Mouse (Mus musculus) neutrophil, adult 5-6 weeks (primary cell): Measurements from ENCODE around the gene Kif1b. TPM values are rescaled to one million over a fixed set of nuclear protein-coding genes. Genes with fewer than 3 reads are reported as not detected.
"Not testable (repeated sequence)": the region's sequence is repeated elsewhere in the genome, so short reads cannot be mapped to it uniquely, and the experiment has no call there.

ENCODE experiments used
- ATAC-seq: fragments of 151-379, 151-347 bp; 2 replicates; pipeline ENCODE4 v1.8.0; 2017; ENCODE audit warnings: mild to moderate bottlenecking, moderate TSS enrichment; ENCODE audit not compliant: insufficient number of reproducible peaks, poor library complexity, low FRiP score, severe bottlenecking; ENCODE audit errors: extremely low read depth
- total RNA-seq: library from RNA; stranded (forward); fragments of 200-1000 nt; gene quantifications from 2 replicates; pipeline ENCODE4 v1.2.3, GENCODE M21; 2017

The Kif1b gene
- total RNA-seq, 1 experiment from 2014 or later: 51.4 TPM

GRCm38 (mm10) chr4:149246578-149247155, 60.8 kb downstream of the Kif1b start:
- ATAC-seq: no peak

GRCm38 (mm10) chr4:149237011-149237410, 70.5 kb downstream of the Kif1b start:
- no peak for ATAC-seq

GRCm38 (mm10) chr4:149233938-149234337, 73.6 kb downstream of the Kif1b start:
- no peak for ATAC-seq

GRCm38 (mm10) chr4:149228682-149229081, 78.8 kb downstream of the Kif1b start:
- not testable (repeated sequence) for ATAC-seq

GRCm38 (mm10) chr4:149228256-149228655, 79.2 kb downstream of the Kif1b start:
- no peak for ATAC-seq

- ATAC-seq: no peak
These were observed 81.2 kb downstream of the Kif1b start for GRCm38 (mm10) chr4:149226311-149226710.

- no peak for ATAC-seq
These were observed 84.0 kb downstream of the Kif1b start for GRCm38 (mm10) chr4:149223453-149223852.

- no peak for ATAC-seq
These were observed 87.0 kb downstream of the Kif1b start for GRCm38 (mm10) chr4:149220481-149220880.

- no peak for ATAC-seq
These were observed 87.4 kb downstream of the Kif1b start for GRCm38 (mm10) chr4:149220042-149220473.

- ATAC-seq: no peak
These were observed 88.0 kb downstream of the Kif1b start for GRCm38 (mm10) chr4:149219401-149220041.

GRCm38 (mm10) chr4:149218476-149218875, 89.0 kb downstream of the Kif1b start:
- ATAC-seq: no peak

GRCm38 (mm10) chr4:149215982-149216381, 91.5 kb downstream of the Kif1b start:
- no peak for ATAC-seq

GRCm38 (mm10) chr4:149215397-149215796, 92.1 kb downstream of the Kif1b start:
- ATAC-seq: no peak

- ATAC-seq: not testable (repeated sequence)
These were observed 93.0 kb downstream of the Kif1b start for GRCm38 (mm10) chr4:149214468-149214867.

- ATAC-seq: no peak
These were observed 94.0 kb downstream of the Kif1b start for GRCm38 (mm10) chr4:149213466-149213865.

- not testable (repeated sequence) for ATAC-seq
These were observed 96.1 kb downstream of the Kif1b start for GRCm38 (mm10) chr4:149211441-149211840.

- ATAC-seq: no peak
These were observed 105.0 kb downstream of the Kif1b start for GRCm38 (mm10) chr4:149202467-149202866.

GRCm38 (mm10) chr4:149201110-149201509, 106.4 kb downstream of the Kif1b start:
- ATAC-seq: 0 out of 2 replicates have a peak, but pooled peaks have one; percentile 19

- ATAC-seq: no peak
These were observed 110.3 kb downstream of the Kif1b start for GRCm38 (mm10) chr4:149197180-149197579.

- no peak for ATAC-seq
These were observed 116.4 kb downstream of the Kif1b start for GRCm38 (mm10) chr4:149191103-149191502.

GRCm38 (mm10) chr4:149188563-149188962, 118.9 kb downstream of the Kif1b start:
- no peak for ATAC-seq
